Mouse (Mus musculus) urinary bladder, postnatal 10 days (tissue): ENCODE results near the gene Tjp3.
"Not testable (repeated sequence)": the region's sequence is repeated elsewhere in the genome, so short reads cannot be mapped to it uniquely, and the experiment has no call there.

Experiments
- DNase-seq: peaks from one replicate; pipeline ENCODE4 v3.0.0; 2022; ENCODE audit warnings: low spot score

The Tjp3 gene

DNA sequence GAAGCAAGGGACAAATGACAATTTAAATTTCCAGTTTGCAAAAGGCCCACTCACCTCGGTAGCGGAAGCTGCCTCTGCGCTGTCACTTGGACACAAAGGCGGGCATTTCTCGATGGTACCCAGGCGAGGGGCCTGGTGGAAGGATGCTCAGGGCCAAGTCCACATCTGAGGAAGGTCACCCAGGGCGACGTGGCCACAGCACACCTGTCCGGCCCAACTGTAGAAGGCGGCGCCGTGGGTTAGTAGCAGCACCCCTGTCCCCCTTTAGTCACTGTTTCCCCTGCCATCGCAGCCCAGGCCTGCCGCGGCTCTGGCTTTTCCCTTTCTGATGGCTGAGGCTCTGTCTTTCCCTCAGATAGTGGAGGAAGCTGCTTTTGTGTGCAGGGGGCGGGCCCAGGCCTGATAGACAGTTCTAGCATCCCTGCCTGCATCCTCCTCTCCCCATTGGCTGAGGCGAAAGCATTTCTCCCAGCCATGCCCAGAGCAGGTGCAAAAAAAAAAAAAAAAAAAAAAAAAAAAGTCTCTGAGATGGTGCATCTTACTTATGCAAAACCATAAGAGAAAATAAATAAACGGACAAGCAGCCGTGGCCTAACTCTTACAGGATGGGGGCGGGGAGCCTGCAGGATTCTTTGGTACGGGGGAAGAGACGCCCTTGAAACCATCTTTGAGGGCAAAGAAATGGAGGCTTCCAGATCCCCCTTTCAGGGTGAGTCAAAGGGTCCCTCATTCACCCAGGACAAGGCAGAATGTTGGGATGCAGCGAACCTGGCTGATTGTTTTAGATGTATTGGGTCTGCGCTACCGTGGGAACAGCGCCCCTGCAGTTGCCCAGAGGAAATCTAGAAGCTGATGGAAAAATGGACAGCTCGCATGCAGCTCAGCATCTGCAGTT, 60.7 kb downstream of the Tjp3 start, which contains the start of gene Atcay:
Gene Atcay, minus strand, starts transcription at position 396 of the 895 bp plus-strand sequence.
- DNase-seq = no peak

DNA sequence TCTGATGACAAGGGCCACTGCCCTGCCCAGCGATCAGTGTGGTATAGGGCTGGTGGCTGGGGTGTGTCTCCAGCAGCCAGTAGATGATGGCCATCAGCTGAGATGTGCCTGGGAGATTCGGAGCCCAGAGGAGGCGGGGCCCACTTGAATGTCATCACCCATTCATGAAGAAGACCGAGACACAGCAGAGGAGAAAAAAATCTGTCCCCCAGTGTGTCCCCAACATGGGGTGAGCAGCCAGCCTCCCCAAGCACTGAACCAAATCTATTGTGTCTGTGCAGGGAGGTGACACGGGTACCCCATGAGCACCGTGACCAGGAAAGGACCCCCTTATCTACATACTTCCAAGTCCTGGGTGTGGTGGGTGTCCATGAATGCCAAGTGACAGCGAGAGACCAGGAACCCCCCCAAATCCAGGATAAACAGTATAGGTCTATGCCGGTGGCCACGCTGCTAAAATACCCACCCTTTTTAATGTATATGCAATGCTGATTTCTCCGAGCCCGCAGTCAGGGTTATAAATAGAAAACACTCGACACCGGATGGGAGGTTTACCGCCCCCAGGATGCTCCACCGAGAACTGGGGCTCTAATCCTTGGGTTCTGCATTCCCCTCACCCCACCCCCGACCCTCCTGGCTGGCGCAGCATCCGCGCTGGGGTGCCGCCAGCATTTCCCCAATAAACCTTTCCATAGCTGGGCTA, 61.5 kb downstream of the Tjp3 start:
- DNase-seq = no peak

DNA sequence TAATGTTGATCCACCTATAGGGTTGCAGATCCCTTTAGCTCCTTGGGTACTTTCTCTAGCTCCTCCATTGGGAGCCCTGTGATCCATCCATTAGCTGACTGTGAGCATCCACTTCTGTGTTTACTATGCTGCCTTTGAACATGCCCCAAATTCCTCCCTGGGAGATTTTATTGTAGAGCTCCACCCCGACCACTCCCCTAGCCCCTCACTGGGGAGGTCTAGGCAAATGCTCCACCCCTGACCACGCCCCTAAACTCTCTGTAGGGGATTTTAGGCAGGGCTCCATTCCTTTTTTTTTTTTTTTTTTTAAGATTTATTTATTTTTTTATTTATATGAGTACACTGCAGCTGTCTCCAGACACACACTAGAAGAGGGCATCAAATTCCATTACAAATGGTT, 67.7 kb downstream of the Tjp3 start:
- DNase-seq = not testable (repeated sequence)
